Mouse (Mus musculus) forebrain, postnatal 0 days (tissue): ENCODE results near the gene 3100002H09Rik. TPM values are rescaled to one million over a fixed set of nuclear protein-coding genes. Genes with fewer than 3 reads are reported as not detected.
A peak's percentile ranks its signal among the peaks of the same experiment; 100 is the strongest.

Experiments used
- ATAC-seq: fragments of 200-750 bp; cut with Nextera tagmentation; 2 replicates; pipeline ENCODE4 v1.8.0; 2017; ENCODE audit warnings: mild to moderate bottlenecking, moderate library complexity
- DNase-seq: peaks from one replicate; pipeline ENCODE4 v3.0.0-alpha.2; 2015
- H3K27ac ChIP-seq: fragments of 300-500 bp; sonication (generic); 2 replicates; pipeline ENCODE4 v1.5.1; 2014; ENCODE audit warnings: low read depth, mild to moderate bottlenecking, antibody characterized with exemption, low read length, moderate library complexity, mixed read lengths
- H3K27me3 ChIP-seq: fragments of 300-500 bp; sonication (generic); 2 replicates; pipeline ENCODE4 v1.6.1; 2014; ENCODE audit warnings: mild to moderate bottlenecking, low read length, mixed read lengths; ENCODE audit not compliant: insufficient read depth
- H3K36me3 ChIP-seq: fragments of 300-500 bp; sonication (generic); 2 replicates; pipeline ENCODE4 v1.6.1; 2014; ENCODE audit warnings: mild to moderate bottlenecking, moderate library complexity; ENCODE audit not compliant: insufficient read depth
- H3K4me1 ChIP-seq: fragments of 300-500 bp; sonication (generic); 2 replicates; pipeline ENCODE4 v1.6.1; 2014; ENCODE audit warnings: antibody characterized with exemption; ENCODE audit not compliant: insufficient read depth
- H3K4me2 ChIP-seq: fragments of 300-500 bp; sonication (generic); 2 replicates; pipeline ENCODE4 v1.6.1; 2014; ENCODE audit warnings: low read depth, mild to moderate bottlenecking, moderate library complexity
- H3K4me3 ChIP-seq: fragments of 300-500 bp; sonication (generic); 2 replicates; pipeline ENCODE4 v1.5.1; 2014; ENCODE audit warnings: low read depth, low read length, mixed read lengths
- H3K9ac ChIP-seq: fragments of 300-500 bp; sonication (generic); 2 replicates; pipeline ENCODE4 v1.6.1; 2014; ENCODE audit warnings: mild to moderate bottlenecking
- H3K9me3 ChIP-seq: fragments of 300-500 bp; sonication (generic); 2 replicates; pipeline ENCODE4 v1.6.1; 2016; ENCODE audit warnings: low read length
- CTCF ChIP-seq: sonication (generic); IDR thresholded peaks from 2 replicates; pipeline ENCODE4 v1.5.1; 2016; ENCODE audit warnings: antibody characterized with exemption, control low read depth, low read depth
- WGBS: fragments of 180-500 bp; shearing (Covaris S2); extraction: QIAGEN DNeasy Blood & Tissue Kit; methylation state at CpG from one replicate; pipeline ENCODE4 v1.1.7; 2014; 5-methylcytosine and 5-hydroxymethylcytosine counted together
- polyA plus RNA-seq: library from polyadenylated mRNA; unstranded; fragments of >200 nt; fragmentation: Nextera tagmentation; extraction: Ambion mirVana; gene quantifications from 2 replicates; pipeline ENCODE4 v1.2.1, GENCODE M21; 2015
- total RNA-seq: library from RNA; depleted of rRNA; stranded (reverse); fragments of >200 nt; gene quantifications from 2 replicates; pipeline ENCODE4 v1.2.3, GENCODE M21; 2014; rRNA removed

3100002H09Rik gene
- total and polyA plus RNA-seq, 2 experiments from 2014 or later: 0.18 TPM; not detected in 1

GRCm38 (mm10) chr4:124562721-124563120 is 47.9 kb downstream of the 3100002H09Rik start:
- Histone ChIP-seq H3K36me3 (no peaks in the 10 kb centered on the region), H3K9me3 (no peaks in the 10 kb centered on the region), H3K27me3 (no peaks in the 10 kb centered on the region), H3K4me2 (no peak overlapping the region), H3K4me1 (peaks cover 15% of the 10 kb centered on the region), H3K4me3 (no peak overlapping the region), H3K9ac (no peak overlapping the region), H3K27ac (peak overlapping the region; percentile 62)
- DNase-seq (peak; percentile 73), ATAC-seq (peak; percentile 90)
- TF ChIP-seq CTCF: peak; percentile 60
- WGBS: 25% methylated on average over 7 of the region's 7 CpGs

Other genes with a start within 250 kb of the 3100002H09Rik start
- 19.7 and 30.5 TPM in 2 replicates for gene Pou3f1, start 46.0 kb upstream of the 3100002H09Rik start, total RNA-seq
- 20.2 and 31.1 TPM in 2 replicates for gene Pou3f1, start 46.0 kb upstream of the 3100002H09Rik start, polyA plus RNA-seq
- gene Utp11, start 82.8 kb upstream of the 3100002H09Rik start, total RNA-seq: 14.2 and 16.2 TPM in 2 replicates
- gene Utp11, start 82.8 kb upstream of the 3100002H09Rik start, polyA plus RNA-seq: 30.9 and 33.0 TPM in 2 replicates
- 2.5 and 3.0 TPM in 2 replicates for gene Fhl3, start 89.9 kb upstream of the 3100002H09Rik start, total RNA-seq
- 1.4 and 2.0 TPM in 2 replicates for gene Fhl3, start 89.9 kb upstream of the 3100002H09Rik start, polyA plus RNA-seq
- gene Sf3a3, start 104.0 kb upstream of the 3100002H09Rik start, total RNA-seq: 46.3 and 54.4 TPM in 2 replicates
- 68.3 and 84.1 TPM in 2 replicates for gene Sf3a3, start 104.0 kb upstream of the 3100002H09Rik start, polyA plus RNA-seq
- 17.9 and 21.7 TPM in 2 replicates for gene Inpp5b, start 131.0 kb upstream of the 3100002H09Rik start, total RNA-seq
- 8.0 and 11.2 TPM in 2 replicates for gene Inpp5b, start 131.0 kb upstream of the 3100002H09Rik start, polyA plus RNA-seq
- 12.1 and 15.6 TPM in 2 replicates for gene Mtf1, start 191.3 kb upstream of the 3100002H09Rik start, total RNA-seq
- gene Mtf1, start 191.3 kb upstream of the 3100002H09Rik start, polyA plus RNA-seq: 24.4 and 30.7 TPM in 2 replicates
- 81.7 and 82.2 TPM in 2 replicates for gene Yrdc, start 239.9 kb upstream of the 3100002H09Rik start, total RNA-seq
- 67.3 and 70.5 TPM in 2 replicates for gene Yrdc, start 239.9 kb upstream of the 3100002H09Rik start, polyA plus RNA-seq
- 144 and 167 TPM in 2 replicates for gene 1110065P20Rik, start 240.4 kb upstream of the 3100002H09Rik start, total RNA-seq
- gene 1110065P20Rik, start 240.4 kb upstream of the 3100002H09Rik start, polyA plus RNA-seq: 141 and 162 TPM in 2 replicates